ENCODE assay signal across 12 mouse cellular contexts in genomic region chr4:135949475-135949874, GRCm38 (mm10). TPM values are rescaled to one million over a fixed set of nuclear protein-coding genes. Genes with fewer than 3 reads are reported as not detected.
DNase-seq lines count a peak whose midpoint lies in the region; ATAC-seq and TF ChIP-seq lines count a peak whose summit lies in the region.
"Had no signal": no experiment of that assay in that cellular context is flagged by ENCODE, and none has a peak within 500 bp of the region (broad histone marks: within the 10 kb centered on the region; RNA-seq: fewer than 3 reads in every experiment).

No protein-coding gene starts in this region.

- no peak for TF ChIP-seq POLR2A in cerebellum, adult 2 months (IDR thresholded peaks at IDR 0.05; ENCODE audit: borderline replicate concordance, insufficient read depth, low read length)

- H3K9me3 ChIP-seq in kidney, embryonic 16.5 days (ENCODE audit: low read length): no peaks in the 10 kb centered on the region
- H3K9me3 ChIP-seq: liver, embryonic 15.5 days had no signal

- WGBS in cerebellum, adult 2 months: 38% methylated on average over 10 of the region's 10 CpGs
- WGBS in kidney, embryonic 16.5 days: 83% methylated on average over 10 of the region's 10 CpGs

- ATAC-seq in cerebellum, adult (ENCODE audit: insufficient number of reproducible peaks, low FRiP score, low TSS enrichment): no peak
- no peak for ATAC-seq in kidney, embryonic 16.5 days (ENCODE audit: low FRiP score, low TSS enrichment)

- peak overlapping the region; percentile 35 for H3K4me3 ChIP-seq in cerebellum, adult 2 months (replicated peaks; ENCODE audit: insufficient read depth, low read depth, low read length)
- H3K4me3 ChIP-seq in left cerebral cortex, adult 2 months: no peak overlapping the region
- H3K4me3 ChIP-seq in kidney, embryonic 16.5 days (ENCODE audit: low read length): no peak overlapping the region
- H3K4me3 ChIP-seq: embryonic facial prominence, embryonic 15.5 days; liver, embryonic 15.5 days had no signal

- H3K27me3 ChIP-seq in cerebellum, adult 2 months (ENCODE audit: control insufficient read depth, insufficient read depth, low read length): no peaks in the 10 kb centered on the region
- H3K27me3 ChIP-seq in kidney, embryonic 16.5 days (ENCODE audit: insufficient read depth, low read length): no peaks in the 10 kb centered on the region
- H3K27me3 ChIP-seq: embryonic facial prominence, embryonic 15.5 days; liver, embryonic 15.5 days had no signal

- peaks cover 15% of the 10 kb centered on the region; the same call in 1 of the 2 replicates for H3K4me1 ChIP-seq in cerebellum, adult 2 months (ENCODE audit: control insufficient read depth, insufficient read depth, low read length)
- H3K4me1 ChIP-seq in kidney, embryonic 16.5 days (ENCODE audit: insufficient read depth, low read length): peaks cover 21% of the 10 kb centered on the region

- H3K36me3 ChIP-seq in kidney, embryonic 16.5 days (ENCODE audit: insufficient read depth, low read length): peaks cover 20% of the 10 kb centered on the region

- intact Hi-C loops in left cerebral cortex, adult 2 months (cut with DNase I): no loop called here
- intact Hi-C loops in left cerebral cortex, postnatal 10 days (cut with DNase I): loop anchor here (5.0 kb wide), 1 partner anchor 57 kb away; no protein-coding TSS in a partner anchor

- H3K27ac ChIP-seq in cerebellum, adult 2 months (ENCODE audit: insufficient read depth, low read length): peak overlapping the region; percentile 89
- peak overlapping the region; percentile 62; the same call in 1 of the 2 replicates for H3K27ac ChIP-seq in left cerebral cortex, adult 2 months
- 0 out of 2 replicates have a peak overlapping the region, but pooled peaks have one; percentile 20 for H3K27ac ChIP-seq in kidney, embryonic 16.5 days (ENCODE audit: low read length)
- H3K27ac ChIP-seq: embryonic facial prominence, embryonic 15.5 days; liver, embryonic 15.5 days had no signal

- no peak for TF ChIP-seq CTCF in cerebellum, adult 2 months (IDR thresholded peaks at IDR 0.05; ENCODE audit: borderline replicate concordance, insufficient read depth, low read depth, low read length)
- TF ChIP-seq CTCF in left cerebral cortex, adult 2 months (IDR thresholded peaks at IDR 0.05): no peak

- H3K9ac ChIP-seq in kidney, embryonic 16.5 days (replicated peaks; ENCODE audit: low read length): no peak overlapping the region
- H3K9ac ChIP-seq: embryonic facial prominence, embryonic 15.5 days; liver, embryonic 15.5 days had no signal

- no peak overlapping the region for H3K4me2 ChIP-seq in kidney, embryonic 16.5 days (replicated peaks; ENCODE audit: low read depth, low read length)
- H3K4me2 ChIP-seq: embryonic facial prominence, embryonic 15.5 days; liver, embryonic 15.5 days had no signal

- no peak for DNase-seq in cerebellum, adult 2 months
- DNase-seq in left cerebral cortex, adult 2 months (ENCODE audit: extremely low spot score in 1 of 2, low spot score in 2 of 2): no peak
- DNase-seq in left cerebral cortex, postnatal 10 days (ENCODE audit: extremely low spot score in 1 of 2, low spot score in 2 of 2): no peak
- DNase-seq in lung, postnatal 25 days (ENCODE audit: low spot score): peak; percentile 59
- DNase-seq in urinary bladder, postnatal 4 days (ENCODE audit: low spot score in 2 of 2): no peak
- no peak for DNase-seq in cerebellum, postnatal 4 days (ENCODE audit: low spot score in 2 of 2)
- DNase-seq: midbrain, embryonic 14.5 days; right cerebral cortex, postnatal 14 days had no signal

RNA-seq across cellular contexts. Expression of gene Hmgcl, which starts 3.2 kb away (rescaled TPM):
- 86.9 and 98.7 TPM in 2 replicates for polyA plus RNA-seq in cerebellum, adult 2 months (2012; rRNA removed)
- total RNA-seq in left cerebral cortex, adult 2 months (2021): 10 to 100 TPM; 33.4 to 34.1 TPM
- total RNA-seq in left cerebral cortex, postnatal 10 days (2021): 10 to 100 TPM; 30.5 to 31.9 TPM
- 86.5 and 93.2 TPM in 2 replicates for polyA plus RNA-seq in kidney, embryonic 16.5 days (2015; fragmentation: Nextera tagmentation; extraction: Ambion mirVana)

RNA-seq across cellular contexts. Expression of gene Gale, which starts 14.1 kb away (rescaled TPM):
- 39.6 and 42.9 TPM in 2 replicates for polyA plus RNA-seq in cerebellum, adult 2 months (2012; rRNA removed)
- total RNA-seq in left cerebral cortex, adult 2 months (2021): 10 to 100 TPM; 22.0 to 22.9 TPM
- total RNA-seq in left cerebral cortex, postnatal 10 days (2021): 10 to 100 TPM; 28.0 to 29.7 TPM
- 40.6 and 40.7 TPM in 2 replicates for polyA plus RNA-seq in kidney, embryonic 16.5 days (2015; fragmentation: Nextera tagmentation; extraction: Ambion mirVana)

RNA-seq across cellular contexts. Expression of gene Lypla2, which starts 23.0 kb away (rescaled TPM):
- 123 and 127 TPM in 2 replicates for polyA plus RNA-seq in cerebellum, adult 2 months (2012; rRNA removed)
- 10 to 100 TPM; 92.9 to 96.7 TPM for total RNA-seq in left cerebral cortex, adult 2 months (2021)
- total RNA-seq in left cerebral cortex, postnatal 10 days (2021): 10 to 100 TPM; 94.0 to 95.0 TPM
- 143 and 147 TPM in 2 replicates for polyA plus RNA-seq in kidney, embryonic 16.5 days (2015; fragmentation: Nextera tagmentation; extraction: Ambion mirVana)

RNA-seq across cellular contexts. Expression of gene Fuca1, which starts 28.9 kb away (rescaled TPM):
- 46.5 and 47.9 TPM in 2 replicates for polyA plus RNA-seq in cerebellum, adult 2 months (2012; rRNA removed)
- 10 to 100 TPM; 34.9 to 37.9 TPM for total RNA-seq in left cerebral cortex, adult 2 months (2021)
- 10 to 100 TPM; 46.8 to 47.9 TPM for total RNA-seq in left cerebral cortex, postnatal 10 days (2021)
- 89.1 and 89.4 TPM in 2 replicates for polyA plus RNA-seq in kidney, embryonic 16.5 days (2015; fragmentation: Nextera tagmentation; extraction: Ambion mirVana)

RNA-seq across cellular contexts. Expression of gene Pithd1, which starts 37.6 kb away (rescaled TPM):
- polyA plus RNA-seq in cerebellum, adult 2 months (2012; rRNA removed): 127 and 130 TPM in 2 replicates
- total RNA-seq in left cerebral cortex, adult 2 months (2021): 10 to 100 TPM; 75.9 to 95.0 TPM
- 10 to 100 TPM; 58.4 to 63.8 TPM for total RNA-seq in left cerebral cortex, postnatal 10 days (2021)
- polyA plus RNA-seq in kidney, embryonic 16.5 days (2015; fragmentation: Nextera tagmentation; extraction: Ambion mirVana): 46.8 and 48.7 TPM in 2 replicates

Comparison
In these comparisons a context has a peak if more than half of its experiments do, and no peak if none do; other contexts are left out.
1. H3K27ac ChIP-seq: peak in every context shown above with its lines; median percentile 89 in cerebellum, adult 2 months; 62 in left cerebral cortex, adult 2 months; 20 in kidney, embryonic 16.5 days.